Mouse (Mus musculus) splenic B cell, adult 2 months (primary cell): ENCODE measurements around the gene Bicd2.
"Not testable (repeated sequence)": the region's sequence is repeated elsewhere in the genome, so short reads cannot be mapped to it uniquely, and the experiment has no call there.

Experiments
- DNase-seq: peaks from one replicate; pipeline ENCODE4 v3.0.0-alpha.2; 2011; ENCODE audit warnings: low read depth, low spot score
- H3K27me3 ChIP-seq: 2 replicates; pipeline ENCODE4 v1.6.1; 2012; ENCODE audit warnings: mild to moderate bottlenecking, low read length, moderate library complexity, mixed read lengths; ENCODE audit not compliant: control insufficient read depth, poor library complexity, insufficient read depth, severe bottlenecking
- H3K36me3 ChIP-seq: 2 replicates; pipeline ENCODE4 v1.6.1; 2012; ENCODE audit warnings: mild to moderate bottlenecking, low read length, moderate library complexity, mixed read lengths; ENCODE audit not compliant: control insufficient read depth, poor library complexity, insufficient read depth, severe bottlenecking

The Bicd2 gene

DNA sequence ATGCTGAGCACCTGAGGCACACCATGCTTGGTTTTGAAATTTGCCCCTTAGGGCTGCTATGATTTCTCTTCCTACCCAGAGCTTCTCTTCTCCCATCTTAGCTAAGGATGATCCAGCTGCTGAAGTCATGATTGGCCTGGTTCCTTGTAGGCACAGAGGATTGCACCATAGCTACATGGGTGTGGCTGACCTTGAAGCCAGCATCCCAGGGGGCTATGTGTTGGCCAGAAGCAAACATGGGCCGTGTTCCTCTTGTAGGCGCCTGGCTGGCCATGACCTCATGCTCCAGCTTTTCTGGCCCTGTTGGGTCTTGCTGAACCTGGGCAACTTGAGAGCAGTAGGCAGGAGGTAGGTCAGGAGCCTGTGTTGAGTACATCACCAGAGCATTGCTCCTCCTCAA is 23.3 kb downstream of the Bicd2 start:
- Histone ChIP-seq H3K36me3 (no peaks in the 10 kb centered on the region), H3K27me3 (no peaks in the 10 kb centered on the region)
- no peak for DNase-seq

DNA sequence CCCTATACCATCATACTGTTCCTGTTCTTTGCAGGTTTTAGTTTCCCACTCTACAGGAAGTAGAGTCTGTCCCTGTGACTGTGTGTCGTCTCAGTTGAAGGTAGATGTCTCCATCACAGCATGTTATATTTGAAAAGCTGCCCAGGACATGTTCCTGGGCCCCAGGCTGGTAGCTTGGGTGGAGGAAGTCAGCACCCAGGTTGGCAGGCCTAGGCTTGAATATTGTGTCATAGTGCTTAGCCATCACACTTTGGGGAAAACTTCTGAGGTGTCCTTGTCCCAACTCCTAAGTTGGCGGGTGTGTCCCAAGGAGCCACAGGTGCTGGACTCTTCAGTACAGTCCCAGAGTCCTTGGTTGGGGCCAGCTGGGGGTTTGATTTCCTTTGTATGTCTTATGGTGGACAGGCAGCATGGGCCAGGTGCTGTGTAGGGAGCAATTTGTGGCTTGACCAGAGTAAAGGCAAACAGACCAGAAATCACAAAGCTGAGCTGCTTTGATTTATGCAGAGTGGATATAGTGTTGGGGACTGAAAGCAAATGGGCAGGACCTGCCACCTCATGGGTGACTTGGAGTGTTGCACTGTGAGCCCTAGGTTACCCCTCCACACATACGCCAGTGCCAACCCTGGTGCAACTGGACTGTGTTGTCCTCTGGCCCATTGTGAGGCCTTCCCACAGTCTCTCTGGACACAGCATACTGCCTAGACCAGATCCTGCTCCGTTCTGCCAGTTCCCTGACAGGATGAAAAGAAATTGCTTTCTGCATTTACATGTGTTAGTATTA is 26.5 kb downstream of the Bicd2 start:
- no peaks in the 10 kb centered on the region for H3K27me3 ChIP-seq
- DNase-seq, result no peak
- no peaks in the 10 kb centered on the region for H3K36me3 ChIP-seq

GRCm38 (mm10) chr13:49369404-49369803 is 28.0 kb downstream of the Bicd2 start:
- no peaks in the 10 kb centered on the region for H3K36me3 ChIP-seq
- no peaks in the 10 kb centered on the region for H3K27me3 ChIP-seq
- no peak for DNase-seq

GRCm38 (mm10) chr13:49370216-49370615 is 28.8 kb downstream of the Bicd2 start:
- H3K27me3 ChIP-seq, H3K36me3 ChIP-seq, DNase-seq: not testable (repeated sequence)

DNA sequence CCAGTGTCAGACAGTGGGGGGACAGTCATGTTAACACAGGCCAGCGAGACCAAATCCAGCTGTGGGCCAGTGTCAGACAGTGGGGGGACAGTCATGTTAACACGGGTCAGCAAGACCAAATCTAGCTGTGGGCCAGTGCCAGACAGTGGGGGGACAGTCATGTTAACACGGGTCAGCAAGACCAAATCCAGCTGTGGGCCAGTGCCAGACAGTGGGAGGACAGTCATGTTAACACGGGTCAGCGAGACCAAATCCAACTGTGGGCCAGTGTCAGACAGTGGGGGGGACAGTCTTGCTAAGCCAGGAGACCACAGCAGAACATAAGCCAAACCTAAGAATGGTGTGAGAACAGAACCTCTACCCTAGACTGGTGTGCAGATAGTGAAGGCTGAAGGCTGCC is 29.5 kb downstream of the Bicd2 start:
- H3K27me3 ChIP-seq, DNase-seq: not testable (repeated sequence)

GRCm38 (mm10) chr13:49371428-49371899 is 30.1 kb downstream of the Bicd2 start:
- Histone ChIP-seq H3K36me3 (no peaks in the 10 kb centered on the region), H3K27me3 (no peaks in the 10 kb centered on the region)
- peak; percentile 38 for DNase-seq

More for the DNA sequence above, 29.5 kb downstream of the Bicd2 start:
- not testable (repeated sequence) for H3K36me3 ChIP-seq

- H3K36me3 ChIP-seq, result no peaks in the 10 kb centered on the region
- DNase-seq, result no peak
- no peaks in the 10 kb centered on the region for H3K27me3 ChIP-seq
These were observed 31.1 kb downstream of the Bicd2 start for GRCm38 (mm10) chr13:49372370-49373060.

GRCm38 (mm10) chr13:49374304-49374703 is 32.9 kb downstream of the Bicd2 start:
- Histone ChIP-seq H3K27me3 (no peaks in the 10 kb centered on the region), H3K36me3 (no peaks in the 10 kb centered on the region)
- no peak for DNase-seq

- no peaks in the 10 kb centered on the region for H3K27me3 ChIP-seq
- H3K36me3 ChIP-seq, result no peaks in the 10 kb centered on the region
- peak; percentile 7 for DNase-seq
These were observed 33.3 kb downstream of the Bicd2 start for GRCm38 (mm10) chr13:49374730-49375129.

GRCm38 (mm10) chr13:49377608-49378007 is 36.2 kb downstream of the Bicd2 start:
- H3K27me3 ChIP-seq, result no peaks in the 10 kb centered on the region
- peaks cover 2% of the 10 kb centered on the region for H3K36me3 ChIP-seq
- DNase-seq, result no peak

- DNase-seq, result no peak
- Histone ChIP-seq H3K36me3 (peaks cover 4% of the 10 kb centered on the region), H3K27me3 (no peaks in the 10 kb centered on the region)
These were observed 37.9 kb downstream of the Bicd2 start for GRCm38 (mm10) chr13:49379301-49379700.

GRCm38 (mm10) chr13:49381230-49381629 is 39.8 kb downstream of the Bicd2 start:
- Histone ChIP-seq H3K27me3 (no peaks in the 10 kb centered on the region), H3K36me3 (peaks cover 4% of the 10 kb centered on the region)
- peak; percentile 85 for DNase-seq

- H3K36me3 ChIP-seq, result peaks cover 7% of the 10 kb centered on the region
- DNase-seq, result no peak
- no peaks in the 10 kb centered on the region for H3K27me3 ChIP-seq
These were observed 41.6 kb downstream of the Bicd2 start for GRCm38 (mm10) chr13:49382997-49383396.

DNA sequence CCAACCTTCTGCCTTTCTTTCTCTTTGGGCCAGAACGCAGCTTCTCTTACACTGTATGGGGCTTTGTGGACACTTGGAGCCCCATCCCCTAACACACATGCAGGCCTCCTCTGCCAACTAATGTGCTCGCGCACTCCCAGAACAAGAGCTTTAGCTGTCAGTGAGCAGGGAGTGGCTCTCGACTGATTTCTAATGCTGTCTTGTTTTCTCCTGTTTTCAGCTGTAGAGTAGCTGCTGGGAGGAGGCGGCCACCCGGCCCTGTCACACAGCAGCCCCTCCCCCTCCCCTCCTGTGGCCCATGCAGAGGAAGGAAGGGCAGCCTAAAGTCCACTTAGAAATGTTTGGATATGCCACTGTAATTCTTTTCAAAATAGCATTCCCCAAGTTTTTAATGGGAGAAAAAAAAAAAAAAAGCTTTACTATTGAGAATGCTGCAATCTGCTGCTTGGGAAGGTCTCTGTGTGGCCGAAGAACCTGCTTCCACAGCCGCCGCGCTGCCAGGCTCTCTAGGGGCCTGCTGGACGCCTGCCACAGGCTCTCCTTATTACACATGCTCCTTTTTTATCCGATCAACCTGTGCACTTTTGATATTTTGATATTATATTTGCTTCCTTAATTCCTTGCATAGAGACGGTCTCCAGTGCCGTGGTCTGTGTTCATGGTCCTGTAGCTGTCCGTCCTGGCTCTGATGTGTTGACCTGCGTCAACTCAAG is 43.5 kb downstream of the Bicd2 start:
- no peak for DNase-seq
- peaks cover 7% of the 10 kb centered on the region for H3K36me3 ChIP-seq
- no peaks in the 10 kb centered on the region for H3K27me3 ChIP-seq

DNA sequence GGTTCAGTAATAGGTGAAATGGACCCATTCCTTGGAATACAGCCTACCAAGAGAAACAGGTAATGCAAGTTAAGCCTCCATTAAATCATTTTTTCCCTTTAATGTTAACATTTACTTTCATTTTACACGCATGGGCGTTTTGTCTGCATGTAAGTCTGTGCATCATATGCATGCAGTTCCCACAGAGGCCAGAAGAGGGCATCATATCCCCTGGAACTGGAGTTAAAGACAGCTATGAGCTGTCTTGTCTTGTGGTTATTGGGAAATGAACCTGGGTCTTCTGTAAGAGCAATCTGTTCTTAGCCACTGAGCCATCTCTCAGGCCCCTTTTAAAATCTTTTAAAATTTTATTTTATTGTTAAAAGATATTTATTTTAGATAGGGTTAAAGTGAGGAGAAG is 50.0 kb downstream of the Bicd2 start:
- peaks cover 3% of the 10 kb centered on the region; the same call in 1 of the 2 replicates for H3K36me3 ChIP-seq
- H3K27me3 ChIP-seq, result no peaks in the 10 kb centered on the region
- peak; percentile 29 for DNase-seq
